Mouse (Mus musculus): ENCODE results near the gene Ndufs6. TPM values are rescaled to one million over a fixed set of nuclear protein-coding genes. Genes with fewer than 3 reads are reported as not detected.

Ndufs6 gene
- total and polyA plus RNA-seq, 2 experiments from 2014 or later = 117 to 423 TPM

- Histone ChIP-seq H3K4me2 (ENCODE audit: low read depth) (no peak overlapping the region), H3K27ac (ENCODE audit: low read depth, low read length) (no peak overlapping the region), H3K9me3 (ENCODE audit: low read length) (no peaks in the 10 kb centered on the region), H3K4me1 (ENCODE audit: insufficient read depth) (no peaks in the 10 kb centered on the region), H3K4me3 (ENCODE audit: low read depth, low read length) (no peak overlapping the region), H3K9ac (no peak overlapping the region), H3K36me3 (ENCODE audit: insufficient read depth) (no peaks in the 10 kb centered on the region), H3K27me3 (ENCODE audit: insufficient read depth, low read length) (no peaks in the 10 kb centered on the region)
- no peak for TF ChIP-seq CTCF (IDR thresholded peaks at IDR 0.05; ENCODE audit: low read depth)
- DNase-seq = no peak
- ATAC-seq = no peak
- WGBS = 87% methylated on average over 9 of the region's 9 CpGs
Observed at GRCm38 (mm10) chr13:73350741-73351140, 22.4 kb upstream of the Ndufs6 start.

GRCm38 (mm10) chr13:73347922-73348650 is 19.7 kb upstream of the Ndufs6 start:
- ATAC-seq (no peak), DNase-seq (no peak)
- Histone ChIP-seq H3K9ac (no peak overlapping the region), H3K36me3 (ENCODE audit: insufficient read depth) (no peaks in the 10 kb centered on the region), H3K4me1 (ENCODE audit: insufficient read depth) (no peaks in the 10 kb centered on the region), H3K27ac (ENCODE audit: low read depth, low read length) (no peak overlapping the region), H3K9me3 (ENCODE audit: low read length) (no peaks in the 10 kb centered on the region), H3K27me3 (ENCODE audit: insufficient read depth, low read length) (no peaks in the 10 kb centered on the region), H3K4me3 (ENCODE audit: low read depth, low read length) (no peak overlapping the region), H3K4me2 (ENCODE audit: low read depth) (no peak overlapping the region)
- WGBS = 89% methylated on average over 7 of the region's 7 CpGs
- no peak for TF ChIP-seq CTCF (IDR thresholded peaks at IDR 0.05; ENCODE audit: low read depth)

GRCm38 (mm10) chr13:73347171-73347570 is 18.8 kb upstream of the Ndufs6 start:
- H3K9ac ChIP-seq = no peak overlapping the region
- no peaks in the 10 kb centered on the region for H3K36me3 ChIP-seq (ENCODE audit: insufficient read depth)
- no peak overlapping the region for H3K27ac ChIP-seq (ENCODE audit: low read depth, low read length)
- no peak for ATAC-seq
- no peak for DNase-seq
- H3K27me3 ChIP-seq (ENCODE audit: insufficient read depth, low read length) = no peaks in the 10 kb centered on the region
- no peak for TF ChIP-seq CTCF (IDR thresholded peaks at IDR 0.05; ENCODE audit: low read depth)
- H3K4me1 ChIP-seq (ENCODE audit: insufficient read depth) = no peaks in the 10 kb centered on the region
- 76% methylated on average over 3 of the region's 3 CpGs for WGBS
- H3K4me3 ChIP-seq (ENCODE audit: low read depth, low read length) = no peak overlapping the region
- no peak overlapping the region for H3K4me2 ChIP-seq (ENCODE audit: low read depth)
- H3K9me3 ChIP-seq (ENCODE audit: low read length) = no peaks in the 10 kb centered on the region

GRCm38 (mm10) chr13:73346743-73347142 is 18.4 kb upstream of the Ndufs6 start:
- no peaks in the 10 kb centered on the region for H3K9me3 ChIP-seq (ENCODE audit: low read length)
- H3K27me3 ChIP-seq (ENCODE audit: insufficient read depth, low read length) = no peaks in the 10 kb centered on the region
- no peak overlapping the region for H3K9ac ChIP-seq
- no peak overlapping the region for H3K27ac ChIP-seq (ENCODE audit: low read depth, low read length)
- DNase-seq (no peak), ATAC-seq (no peak)
- TF ChIP-seq CTCF (IDR thresholded peaks at IDR 0.05; ENCODE audit: low read depth) = no peak
- H3K4me1 ChIP-seq (ENCODE audit: insufficient read depth) = no peaks in the 10 kb centered on the region
- no peak overlapping the region for H3K4me3 ChIP-seq (ENCODE audit: low read depth, low read length)
- WGBS = 85% methylated on average over 4 of the region's 4 CpGs
- no peak overlapping the region for H3K4me2 ChIP-seq (ENCODE audit: low read depth)
- H3K36me3 ChIP-seq (ENCODE audit: insufficient read depth) = no peaks in the 10 kb centered on the region

- 32% methylated on average over 2 of the region's 2 CpGs for WGBS
- Histone ChIP-seq H3K27me3 (ENCODE audit: insufficient read depth, low read length) (no peaks in the 10 kb centered on the region), H3K4me3 (ENCODE audit: low read depth, low read length) (no peak overlapping the region), H3K9ac (no peak overlapping the region), H3K9me3 (ENCODE audit: low read length) (no peaks in the 10 kb centered on the region), H3K27ac (ENCODE audit: low read depth, low read length) (no peak overlapping the region), H3K4me1 (ENCODE audit: insufficient read depth) (no peaks in the 10 kb centered on the region), H3K4me2 (ENCODE audit: low read depth) (no peak overlapping the region), H3K36me3 (ENCODE audit: insufficient read depth) (no peaks in the 10 kb centered on the region)
- no peak for TF ChIP-seq CTCF (IDR thresholded peaks at IDR 0.05; ENCODE audit: low read depth)
- DNase-seq (no peak), ATAC-seq (no peak)
Observed at GRCm38 (mm10) chr13:73346131-73346530, 17.8 kb upstream of the Ndufs6 start.

- H3K27me3 ChIP-seq (ENCODE audit: insufficient read depth, low read length) = no peaks in the 10 kb centered on the region
- no peak overlapping the region for H3K4me3 ChIP-seq (ENCODE audit: low read depth, low read length)
- no peaks in the 10 kb centered on the region for H3K36me3 ChIP-seq (ENCODE audit: insufficient read depth)
- H3K9me3 ChIP-seq (ENCODE audit: low read length) = no peaks in the 10 kb centered on the region
- WGBS = 80% methylated on average over 9 of the region's 9 CpGs
- ATAC-seq (no peak), DNase-seq (no peak)
- TF ChIP-seq CTCF (IDR thresholded peaks at IDR 0.05; ENCODE audit: low read depth) = peak; percentile 35
- no peaks in the 10 kb centered on the region for H3K4me1 ChIP-seq (ENCODE audit: insufficient read depth)
- H3K9ac ChIP-seq = no peak overlapping the region
- H3K27ac ChIP-seq (ENCODE audit: low read depth, low read length) = no peak overlapping the region
- H3K4me2 ChIP-seq (ENCODE audit: low read depth) = no peak overlapping the region
Observed at GRCm38 (mm10) chr13:73345102-73345890, 17.0 kb upstream of the Ndufs6 start.

GRCm38 (mm10) chr13:73336753-73337152 is 8.4 kb upstream of the Ndufs6 start:
- no peaks in the 10 kb centered on the region for H3K9me3 ChIP-seq (ENCODE audit: low read length)
- no peaks in the 10 kb centered on the region for H3K27me3 ChIP-seq (ENCODE audit: insufficient read depth, low read length)
- H3K4me3 ChIP-seq (ENCODE audit: low read depth, low read length) = no peak overlapping the region
- no peak overlapping the region for H3K9ac ChIP-seq
- H3K36me3 ChIP-seq (ENCODE audit: insufficient read depth) = no peaks in the 10 kb centered on the region
- ATAC-seq (no peak), DNase-seq (no peak)
- no peak overlapping the region for H3K4me2 ChIP-seq (ENCODE audit: low read depth)
- no peak overlapping the region for H3K27ac ChIP-seq (ENCODE audit: low read depth, low read length)
- no peak for TF ChIP-seq CTCF (IDR thresholded peaks at IDR 0.05; ENCODE audit: low read depth)
- peaks cover 3% of the 10 kb centered on the region for H3K4me1 ChIP-seq (ENCODE audit: insufficient read depth)
- 29% methylated on average over 7 of the region's 7 CpGs for whole genome bisulfite sequencing

Measured in forebrain, postnatal 0 days (tissue).